Mouse (Mus musculus): ENCODE data around the gene Grem2.

Grem2 gene

DNA sequence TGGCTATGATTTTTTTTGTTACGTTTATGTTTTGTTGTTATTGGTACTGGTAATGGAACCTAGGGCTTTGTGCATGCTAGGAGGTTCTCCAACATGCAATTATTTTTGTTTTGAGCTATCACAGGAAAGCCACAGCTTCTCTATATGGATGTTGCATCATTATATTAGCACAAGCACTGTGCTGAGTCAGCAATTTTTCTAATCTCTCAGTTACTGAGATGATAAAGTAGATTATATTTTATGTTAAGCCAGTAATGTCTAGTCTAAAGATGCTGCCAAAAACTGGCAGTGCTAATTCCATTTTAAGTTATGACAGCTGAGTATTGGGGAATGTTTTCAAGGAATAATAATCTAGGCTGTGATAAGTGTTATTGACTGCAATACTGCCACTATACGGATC, 133.0 kb downstream of the Grem2 start:
- no peak for DNase-seq (ENCODE audit: low read depth, low spot score)

All from R1 (cell line).